18 mouse cellular contexts compared by ENCODE assay signal in the genomic region with DNA sequence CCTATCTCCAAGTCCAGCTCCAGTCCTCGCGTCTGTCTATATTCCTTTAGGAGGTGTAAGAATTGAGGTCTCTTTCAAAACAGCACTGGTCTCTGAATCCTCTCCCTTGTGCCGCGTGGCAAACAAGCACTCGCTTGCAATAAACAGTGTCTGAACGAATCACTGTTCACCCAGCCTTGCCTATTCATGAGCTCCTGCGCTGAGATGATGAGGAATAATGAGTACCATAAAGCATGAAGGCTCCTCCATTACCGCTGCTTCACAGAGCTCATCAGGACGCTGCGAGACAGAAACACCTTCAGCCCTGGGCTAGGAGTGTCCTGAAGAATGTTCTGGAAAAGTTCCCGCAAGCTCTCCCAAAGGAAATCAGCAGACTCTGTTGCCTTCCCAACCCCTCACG.
DNase-seq lines count a peak whose midpoint lies in the region; ATAC-seq and TF ChIP-seq lines count a peak whose summit lies in the region.
"Had no signal": no experiment of that assay in that cellular context is flagged by ENCODE, and none has a peak within 500 bp of the region (broad histone marks: within the 10 kb centered on the region; RNA-seq: fewer than 3 reads in every experiment).

No protein-coding gene starts in this region.

- H3K4me2 ChIP-seq in midbrain, embryonic 11.5 days = no peak overlapping the region
- H3K4me2 ChIP-seq in forebrain, postnatal 0 days (ENCODE audit: low read depth) = peak overlapping the region; percentile 28
- H3K4me2 ChIP-seq in midbrain, embryonic 14.5 days (ENCODE audit: low read length) = no peak overlapping the region
- H3K4me2 ChIP-seq: heart, embryonic 13.5 days; liver, embryonic 12.5 days; stomach, embryonic 15.5 days had no signal

- no peak for TF ChIP-seq CTCF in forebrain, postnatal 0 days (IDR thresholded peaks at IDR 0.05; ENCODE audit: low read depth)

- DNase-seq in midbrain, embryonic 11.5 days (ENCODE audit: low spot score, missing footprints) = no peak
- DNase-seq in midbrain, embryonic 10.5 days (ENCODE audit: low spot score) = no peak
- peak; percentile 55 for DNase-seq in forebrain, postnatal 0 days
- peak; percentile 39 for DNase-seq in midbrain, embryonic 14.5 days
- DNase-seq in retina, postnatal 1 day = peak; percentile 63
- no peak for DNase-seq in layer of hippocampus, postnatal 25 days (ENCODE audit: extremely low spot score in 1 of 2, low spot score in 1 of 2)
- DNase-seq in urinary bladder, adult 2 months (ENCODE audit: low spot score) = no peak
- DNase-seq in thymus, adult 18-20 months = no peak
- DNase-seq: adrenal gland, adult 2 months; cerebellum, adult 2 months; gastrocnemius, postnatal 25 days; heart, postnatal 4 days; kidney, adult 11 months; kidney, postnatal 10 days; thymus, postnatal 4 days had no signal

- no peak overlapping the region for H3K4me3 ChIP-seq in midbrain, embryonic 11.5 days (ENCODE audit: low read depth, low read length)
- H3K4me3 ChIP-seq in midbrain, embryonic 10.5 days = no peak overlapping the region
- H3K4me3 ChIP-seq in forebrain, postnatal 0 days (ENCODE audit: low read depth, low read length) = no peak overlapping the region
- H3K4me3 ChIP-seq in midbrain, embryonic 14.5 days (replicated peaks; ENCODE audit: low read depth, low read length) = no peak overlapping the region
- H3K4me3 ChIP-seq: heart, embryonic 13.5 days; liver, embryonic 12.5 days; stomach, embryonic 15.5 days had no signal

- peaks cover 6% of the 10 kb centered on the region; the same call in 1 of the 2 replicates for H3K4me1 ChIP-seq in midbrain, embryonic 11.5 days (ENCODE audit: control insufficient read depth, insufficient read depth, low read length)
- H3K4me1 ChIP-seq in midbrain, embryonic 10.5 days = peaks cover 34% of the 10 kb centered on the region
- 0 out of 2 replicates have a peak, but pooled peaks cover 6% of the 10 kb centered on the region for H3K4me1 ChIP-seq in forebrain, postnatal 0 days (ENCODE audit: insufficient read depth)
- H3K4me1 ChIP-seq in midbrain, embryonic 14.5 days (ENCODE audit: control insufficient read depth, insufficient read depth, low read length) = peaks cover 19% of the 10 kb centered on the region
- H3K4me1 ChIP-seq: liver, embryonic 12.5 days; stomach, embryonic 15.5 days had no signal

- H3K9ac ChIP-seq in midbrain, embryonic 11.5 days (ENCODE audit: low read length) = no peak overlapping the region
- H3K9ac ChIP-seq in forebrain, postnatal 0 days = no peak overlapping the region
- no peak overlapping the region for H3K9ac ChIP-seq in midbrain, embryonic 14.5 days (replicated peaks; ENCODE audit: low read length)
- H3K9ac ChIP-seq: heart, embryonic 13.5 days; liver, embryonic 12.5 days; stomach, embryonic 15.5 days had no signal

- H3K9me3 ChIP-seq in midbrain, embryonic 11.5 days (ENCODE audit: control insufficient read depth, low read length) = no peaks in the 10 kb centered on the region
- no peaks in the 10 kb centered on the region for H3K9me3 ChIP-seq in midbrain, embryonic 10.5 days (replicated peaks)
- no peaks in the 10 kb centered on the region for H3K9me3 ChIP-seq in forebrain, postnatal 0 days (ENCODE audit: low read length)
- no peaks in the 10 kb centered on the region for H3K9me3 ChIP-seq in midbrain, embryonic 14.5 days (ENCODE audit: control insufficient read depth, low read length)
- H3K9me3 ChIP-seq: heart, embryonic 13.5 days; liver, embryonic 12.5 days; stomach, embryonic 15.5 days had no signal

- H3K27me3 ChIP-seq in midbrain, embryonic 11.5 days (ENCODE audit: control insufficient read depth, insufficient read depth, low read length) = no peaks in the 10 kb centered on the region
- no peaks in the 10 kb centered on the region for H3K27me3 ChIP-seq in midbrain, embryonic 10.5 days (ENCODE audit: low read depth, poor library complexity, severe bottlenecking)
- no peaks in the 10 kb centered on the region for H3K27me3 ChIP-seq in forebrain, postnatal 0 days (ENCODE audit: insufficient read depth, low read length)
- no peaks in the 10 kb centered on the region for H3K27me3 ChIP-seq in midbrain, embryonic 14.5 days (ENCODE audit: control insufficient read depth, insufficient read depth, low read length)
- H3K27me3 ChIP-seq: heart, embryonic 13.5 days; liver, embryonic 12.5 days; stomach, embryonic 15.5 days had no signal

- 87% methylated on average over 12 of the region's 12 CpGs for WGBS in midbrain, embryonic 11.5 days
- WGBS in midbrain, embryonic 10.5 days = 94% methylated on average over 12 of the region's 12 CpGs
- WGBS in forebrain, postnatal 0 days = 31% methylated on average over 12 of the region's 12 CpGs
- 63% methylated on average over 12 of the region's 12 CpGs for WGBS in midbrain, embryonic 14.5 days

- 0 out of 2 replicates have a peak, but pooled peaks have one; percentile 34 for ATAC-seq in midbrain, embryonic 11.5 days (ENCODE audit: low FRiP score)
- ATAC-seq in forebrain, postnatal 0 days = peak; percentile 72
- no peak for ATAC-seq in midbrain, embryonic 14.5 days (ENCODE audit: low FRiP score, low TSS enrichment)
- ATAC-seq: liver, embryonic 12.5 days had no signal

- 0 out of 2 replicates have a peak, but pooled peaks cover 3% of the 10 kb centered on the region for H3K36me3 ChIP-seq in midbrain, embryonic 11.5 days (ENCODE audit: control insufficient read depth, insufficient read depth, low read length)
- H3K36me3 ChIP-seq in midbrain, embryonic 10.5 days = no peaks in the 10 kb centered on the region
- H3K36me3 ChIP-seq in forebrain, postnatal 0 days (ENCODE audit: insufficient read depth) = no peaks in the 10 kb centered on the region
- H3K36me3 ChIP-seq in midbrain, embryonic 14.5 days (ENCODE audit: control insufficient read depth, insufficient read depth, low read length) = no peaks in the 10 kb centered on the region
- H3K36me3 ChIP-seq: heart, embryonic 13.5 days; liver, embryonic 12.5 days; stomach, embryonic 15.5 days had no signal

- no peak overlapping the region for H3K27ac ChIP-seq in midbrain, embryonic 11.5 days (ENCODE audit: low read depth, low read length)
- no peak overlapping the region for H3K27ac ChIP-seq in midbrain, embryonic 10.5 days (replicated peaks)
- H3K27ac ChIP-seq in forebrain, postnatal 0 days (ENCODE audit: low read depth, low read length) = no peak overlapping the region
- peak overlapping the region; percentile 49 for H3K27ac ChIP-seq in midbrain, embryonic 14.5 days (replicated peaks; ENCODE audit: low read depth, low read length)
- H3K27ac ChIP-seq: heart, embryonic 13.5 days; liver, embryonic 12.5 days; stomach, embryonic 15.5 days had no signal

Comparison
In these comparisons a context has a peak if more than half of its experiments do, and no peak if none do; other contexts are left out.
1. DNase-seq: peak in forebrain, postnatal 0 days (single experiment), midbrain, embryonic 14.5 days (single experiment) and retina, postnatal 1 day (single experiment); none in midbrain, embryonic 11.5 days (single experiment), midbrain, embryonic 10.5 days (single experiment), layer of hippocampus, postnatal 25 days (0 of 2), urinary bladder, adult 2 months (single experiment) and thymus, adult 18-20 months (0 of 2).